Mouse (Mus musculus) hematopoietic stem cell, adult 5-6 weeks (primary cell): ENCODE measurements around the gene Cyp2c70. TPM values are rescaled to one million over a fixed set of nuclear protein-coding genes. Genes with fewer than 3 reads are reported as not detected.
"Not testable (repeated sequence)": the region's sequence is repeated elsewhere in the genome, so short reads cannot be mapped to it uniquely, and the experiment has no call there.

ENCODE experiments used
- ATAC-seq, 2 experiments: fragments of 125-278 bp in 1 of 2; replicated peaks in 1 of 2; 2 replicates each; pipeline ENCODE4 v1.8.0; 2016 to 2017; ENCODE audit warnings: inconsistent platforms in 2 of 2, mild to moderate bottlenecking in 2 of 2, moderate number of reproducible peaks in 2 of 2, low read depth in 1 of 2, moderate TSS enrichment in 1 of 2; ENCODE audit not compliant: low FRiP score in 2 of 2, poor library complexity in 2 of 2, severe bottlenecking in 2 of 2, insufficient read depth in 1 of 2, low TSS enrichment in 1 of 2
- total RNA-seq: library from RNA; stranded (forward); fragments of 172-1452, 232-1000 nt; gene quantifications from 2 replicates; pipeline ENCODE4 v1.2.3, GENCODE M21; 2017

Cyp2c70 gene
- not detected in 2 replicates for total RNA-seq

DNA sequence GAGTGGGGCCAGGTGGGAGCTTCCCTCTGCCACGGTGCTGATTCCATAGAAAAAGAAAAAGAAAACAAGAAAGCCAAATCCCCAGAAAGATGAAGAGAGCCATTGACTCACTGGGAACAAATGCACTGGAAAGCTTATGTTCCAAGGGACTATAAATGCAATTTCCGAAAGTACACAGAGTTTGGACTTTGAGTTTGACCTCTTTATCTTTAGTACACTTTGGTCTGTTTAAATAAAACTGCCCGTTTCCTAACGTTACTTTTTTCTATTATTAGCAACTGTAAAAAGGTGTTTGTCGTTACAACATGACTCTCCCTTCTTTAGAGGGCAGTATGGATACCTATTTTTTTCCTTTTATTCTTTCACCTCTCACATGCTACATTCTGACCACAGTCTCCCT lies at the start of gene Cyp2c70:
TSS of gene Cyp2c70 (minus strand) at position 174 of the 400 bp plus-strand sequence.
- ATAC-seq: no peak

DNA sequence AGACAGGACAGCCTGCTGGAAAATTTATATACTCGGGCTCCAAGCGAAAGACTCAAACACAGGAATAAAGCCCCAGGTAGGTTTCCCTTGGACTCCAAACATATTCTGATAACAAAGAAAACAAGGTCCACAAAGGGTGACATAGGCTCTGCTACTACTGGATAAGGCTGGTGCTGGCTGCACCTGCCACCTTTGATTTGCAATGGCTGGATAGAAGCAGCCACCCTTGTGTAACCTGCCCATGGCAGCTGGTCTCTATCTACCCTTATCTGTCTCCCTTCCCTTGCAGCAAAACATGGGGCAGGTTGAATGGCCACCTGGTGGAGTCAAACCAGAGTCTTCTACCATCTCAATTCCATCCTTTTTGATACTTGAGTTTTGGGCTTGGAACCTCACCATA lies 45.4 kb upstream of the Cyp2c70 start:
- no peak for ATAC-seq

- ATAC-seq: peak; percentile 27 to 48; a peak in 1 of 4 replicates
Observed at GRCm38 (mm10) chr19:40231825-40232541, 44.9 kb upstream of the Cyp2c70 start.

DNA sequence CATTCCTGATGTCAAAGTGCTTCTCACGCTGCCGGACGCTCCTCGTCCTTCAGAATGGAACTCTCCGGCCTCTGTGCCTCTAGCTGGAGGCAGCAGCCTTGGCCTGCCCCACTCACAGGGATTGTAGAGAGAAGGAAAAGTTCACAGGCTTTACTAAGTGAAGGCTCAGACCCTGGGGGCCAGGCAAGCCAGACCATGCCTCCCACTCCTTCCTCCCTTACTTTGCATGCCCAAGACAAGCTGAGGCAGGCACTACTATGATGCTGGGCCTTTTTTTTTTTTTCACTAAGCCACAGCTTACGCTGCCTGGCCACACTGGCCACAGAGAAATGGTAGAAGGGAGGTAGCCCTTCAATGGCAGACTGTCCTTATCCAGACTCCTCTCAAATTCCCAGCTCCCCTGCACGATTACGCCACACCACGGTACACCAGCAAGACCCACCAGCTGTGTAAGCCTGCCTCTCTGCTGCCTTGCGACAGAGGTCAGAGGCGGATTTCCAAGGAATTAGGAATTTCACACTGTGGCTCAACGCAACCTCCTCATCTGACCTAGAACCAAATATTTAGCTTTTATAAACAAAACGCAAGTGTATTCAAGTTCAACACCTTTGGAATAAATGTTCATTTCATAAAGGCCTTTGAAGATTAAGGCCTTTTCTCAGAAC lies 44.1 kb upstream of the Cyp2c70 start:
- ATAC-seq: no peak

DNA sequence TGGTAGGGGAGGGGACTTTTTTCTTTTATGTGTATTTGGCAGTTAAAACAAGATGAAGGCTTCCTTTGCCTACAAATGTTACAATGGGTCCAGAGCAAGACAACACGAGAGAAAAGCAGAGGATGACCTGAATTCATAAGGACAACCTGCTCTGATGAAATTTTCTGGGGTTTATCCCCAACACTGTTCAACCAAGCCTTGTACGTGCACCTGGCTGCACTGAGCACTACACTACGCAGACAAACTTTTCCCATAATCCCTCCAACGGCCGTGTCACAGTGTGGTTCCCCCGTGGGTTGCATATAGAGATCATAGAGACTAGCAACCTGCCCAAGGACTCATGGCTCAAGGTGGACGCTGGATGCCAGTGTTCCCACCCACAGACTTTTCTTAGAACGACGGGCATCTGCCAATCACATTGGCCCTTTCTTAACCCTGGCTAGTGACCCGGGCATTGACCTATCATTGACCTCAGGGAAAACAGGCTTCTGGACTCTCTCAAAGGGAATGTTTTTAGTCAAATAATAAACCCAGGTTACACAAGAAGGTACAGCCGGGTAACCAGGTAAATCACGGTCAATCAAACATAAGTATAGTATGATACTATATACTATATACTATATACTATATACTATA lies 39.5 kb upstream of the Cyp2c70 start:
- no peak for ATAC-seq

GRCm38 (mm10) chr19:40225761-40226110 lies 38.6 kb upstream of the Cyp2c70 start:
- no peak for ATAC-seq

DNA sequence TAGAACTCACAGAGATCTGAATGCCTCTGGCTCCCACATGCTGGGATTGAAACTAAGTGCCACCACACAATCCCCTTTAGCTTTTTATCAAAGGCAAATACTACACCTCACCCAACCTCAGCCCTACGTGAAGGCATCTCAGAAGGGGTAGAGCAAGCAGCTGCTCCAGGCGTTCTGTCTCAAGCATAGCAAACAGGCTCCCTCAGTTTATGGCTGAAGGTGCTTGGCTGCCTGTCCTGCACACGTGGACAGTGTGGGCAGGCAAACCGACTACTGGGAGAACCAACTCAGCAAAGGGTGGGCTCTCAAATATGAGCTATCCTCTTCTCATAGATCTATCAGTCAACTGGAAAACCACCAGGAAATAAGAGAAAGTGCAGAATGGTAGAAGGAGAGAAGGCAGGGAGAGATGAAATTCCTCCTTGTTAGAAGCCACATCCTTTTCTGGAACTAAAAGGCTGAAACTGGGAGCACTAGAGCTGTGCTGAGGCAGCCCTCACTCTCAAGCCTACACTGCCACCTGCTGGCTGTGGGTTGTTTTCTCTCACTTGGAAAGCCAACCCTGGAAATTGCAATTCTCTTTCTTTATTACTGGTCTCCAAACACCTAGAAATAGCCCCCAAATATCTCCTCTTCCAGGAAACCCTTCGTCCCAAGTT lies 38.1 kb upstream of the Cyp2c70 start:
- peak; percentile 74 to 75; a peak in 3 of 4 replicates for ATAC-seq

GRCm38 (mm10) chr19:40222307-40222706 lies 35.2 kb upstream of the Cyp2c70 start:
- not testable (repeated sequence) for ATAC-seq

GRCm38 (mm10) chr19:40220878-40221277 lies 33.7 kb upstream of the Cyp2c70 start:
- no peak for ATAC-seq

DNA sequence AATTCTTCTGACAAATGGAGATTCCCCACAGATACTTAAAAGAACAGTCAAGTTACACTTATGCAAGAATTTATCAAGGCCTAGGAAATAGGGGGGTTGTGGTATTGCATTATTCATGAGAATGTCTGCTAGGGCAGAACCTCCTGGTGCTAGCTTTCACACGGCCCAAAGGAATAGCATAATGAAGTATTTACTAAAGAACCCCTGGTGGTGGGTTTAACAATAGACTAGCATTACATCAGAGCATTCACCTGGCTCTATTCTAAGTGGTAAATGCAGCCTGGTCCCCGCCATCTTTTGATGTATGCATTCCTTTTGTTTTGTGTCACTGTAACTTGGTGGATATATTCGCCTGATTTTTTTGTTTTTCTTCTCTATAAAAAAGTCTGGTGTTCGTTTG lies 15.8 kb upstream of the Cyp2c70 start:
- ATAC-seq: not testable (repeated sequence)

- ATAC-seq: no peak
Observed at GRCm38 (mm10) chr19:40190596-40190995, 3.5 kb upstream of the Cyp2c70 start.

DNA sequence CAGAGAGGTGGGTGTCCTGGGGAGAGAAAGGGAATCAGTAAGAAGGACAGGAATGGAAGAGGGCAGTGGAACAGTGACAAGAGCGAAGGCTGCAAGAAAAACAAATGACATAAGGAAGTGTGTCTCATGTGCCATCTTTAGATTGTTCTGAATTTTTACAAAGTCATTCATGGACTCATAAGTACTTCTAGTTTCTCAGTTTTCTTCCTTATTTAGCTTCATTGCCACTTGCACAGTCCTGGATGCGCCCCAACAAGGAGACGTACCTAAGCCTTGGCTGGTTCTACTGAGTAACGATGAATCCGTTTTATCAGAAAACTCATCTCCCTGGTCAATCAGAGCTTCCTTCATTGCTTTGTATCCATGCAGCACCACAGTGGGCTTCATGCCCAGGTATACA lies 3.5 kb downstream of the Cyp2c70 start:
- ATAC-seq: no peak

- no peak for ATAC-seq
Observed at GRCm38 (mm10) chr19:40178311-40178710, 8.8 kb downstream of the Cyp2c70 start.

DNA sequence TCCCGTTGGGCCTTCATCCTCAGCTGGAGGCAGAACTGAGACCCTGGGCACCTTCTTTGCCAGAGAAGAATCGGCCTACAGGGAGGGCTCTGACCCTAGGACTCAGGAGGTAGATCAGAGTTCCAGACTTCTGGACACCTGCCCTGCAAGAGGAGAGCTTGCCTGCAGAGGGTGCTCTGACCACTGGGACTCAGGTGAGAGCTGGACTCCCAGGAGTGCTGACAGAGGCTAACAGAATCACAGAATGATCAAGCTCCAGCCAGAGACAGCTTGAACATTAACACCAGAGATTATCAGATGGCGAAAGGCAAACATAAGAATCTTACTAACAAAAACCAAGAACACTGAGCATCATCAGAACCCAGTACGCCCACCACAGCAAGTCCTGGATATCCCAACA lies 18.7 kb downstream of the Cyp2c70 start:
- ATAC-seq: not testable (repeated sequence)

DNA sequence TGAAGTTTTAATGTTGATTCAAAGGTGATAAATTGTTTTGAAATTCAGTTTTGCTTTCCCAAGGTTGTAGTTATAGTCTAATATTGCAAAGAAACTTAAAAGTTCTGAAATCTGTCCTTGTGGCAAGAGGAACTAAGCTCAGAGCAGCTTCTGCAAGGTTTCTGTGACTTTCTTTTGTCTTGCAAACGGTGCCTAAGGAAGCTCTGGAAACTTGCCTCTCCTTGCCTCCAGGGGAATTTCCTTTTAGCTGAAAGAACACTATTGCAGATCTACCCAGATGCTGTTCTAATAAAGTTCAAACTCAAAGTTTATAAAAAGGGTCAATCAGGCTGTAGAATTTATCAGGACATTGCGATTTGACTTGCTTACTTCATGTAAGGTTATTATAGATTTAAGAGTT lies 60.1 kb downstream of the Cyp2c70 start:
- ATAC-seq: not testable (repeated sequence)

- not testable (repeated sequence) for ATAC-seq
Observed at GRCm38 (mm10) chr19:40125165-40125564, 62.0 kb downstream of the Cyp2c70 start.

DNA sequence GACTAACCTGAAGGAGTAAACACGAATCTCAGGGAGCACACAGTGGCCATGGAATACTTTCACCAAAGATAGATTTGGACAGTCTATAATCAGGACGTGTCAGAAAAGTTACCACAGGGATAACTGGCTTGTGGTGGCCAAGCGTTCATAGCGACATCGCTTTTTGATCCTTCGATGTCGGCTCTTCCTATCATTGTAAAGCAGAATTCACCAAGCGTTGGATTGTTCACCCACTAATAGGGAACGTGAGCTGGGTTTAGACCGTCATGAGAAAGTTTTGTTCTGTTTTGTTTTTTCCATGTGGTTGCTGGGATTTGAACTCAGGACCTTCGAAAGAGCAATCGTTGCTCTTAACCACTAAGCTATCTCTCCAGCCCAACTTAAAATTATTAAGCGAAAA lies 67.5 kb downstream of the Cyp2c70 start:
- not testable (repeated sequence) for ATAC-seq
